Mouse (Mus musculus) olfactory bulb, adult 2 months (tissue): ENCODE results near the gene Ckap4.
A peak's percentile ranks its signal among the peaks of the same experiment; 100 is the strongest.

Source experiments
- CTCF ChIP-seq: fragments of 200-500 bp; IDR thresholded peaks from 2 replicates; pipeline ENCODE4 v1.5.1; 2012; ENCODE audit warnings: low read depth, mild to moderate bottlenecking, low read length, moderate library complexity; ENCODE audit not compliant: insufficient read depth
- POLR2A ChIP-seq: fragments of 200-500 bp; IDR thresholded peaks from 2 replicates; pipeline ENCODE4 v1.6.1; 2012; ENCODE audit warnings: mild to moderate bottlenecking, low read depth, low read length, moderate library complexity; ENCODE audit not compliant: insufficient read depth

GRCm38 (mm10) chr10:84533912-84534671, at the start of gene Ckap4:
- TF ChIP-seq POLR2A (peak; percentile 22; the same call in 1 of the 2 replicates), CTCF (no peak)
